10 mouse cellular contexts compared by ENCODE assay signal in the genomic region with DNA sequence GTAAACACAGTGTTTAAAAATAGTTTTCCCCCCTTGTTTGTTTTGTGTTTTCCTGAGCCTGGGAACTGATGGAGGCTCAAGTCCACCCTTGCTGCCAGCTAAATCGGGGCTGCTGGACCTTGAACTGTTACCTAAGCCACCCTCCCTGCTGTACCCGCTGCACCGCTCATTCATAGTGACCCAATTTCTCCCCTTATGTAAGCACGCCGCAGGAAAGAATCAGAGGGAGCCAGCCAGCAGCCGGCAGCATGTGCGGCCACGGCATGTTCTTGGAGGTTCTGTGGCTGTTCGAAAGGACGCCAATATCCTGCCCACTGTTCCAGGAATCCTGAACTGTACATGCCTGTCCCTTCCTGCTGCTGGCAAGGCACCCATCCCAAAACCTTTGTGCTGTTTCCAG. TPM values are rescaled to one million over a fixed set of nuclear protein-coding genes. Genes with fewer than 3 reads are reported as not detected.
DNase-seq lines count a peak whose midpoint lies in the region; ATAC-seq and TF ChIP-seq lines count a peak whose summit lies in the region.
"Had no signal": no experiment of that assay in that cellular context is flagged by ENCODE, and none has a peak within 500 bp of the region (broad histone marks: within the 10 kb centered on the region; RNA-seq: fewer than 3 reads in every experiment).

No protein-coding gene starts in this region.

- H3K4me2 ChIP-seq in midbrain, embryonic 12.5 days (replicated peaks) = no peak overlapping the region

- H3K4me1 ChIP-seq in cerebellum, adult 2 months (ENCODE audit: control insufficient read depth, insufficient read depth, low read length) = peaks cover 51% of the 10 kb centered on the region
- peaks cover 23% of the 10 kb centered on the region for H3K4me1 ChIP-seq in midbrain, embryonic 12.5 days
- H3K4me1 ChIP-seq: megakaryocyte, embryonic 14.5 days had no signal

- no peaks in the 10 kb centered on the region for H3K27me3 ChIP-seq in cerebellum, adult 2 months (ENCODE audit: control insufficient read depth, insufficient read depth, low read length)
- no peaks in the 10 kb centered on the region; the same call in 1 of the 2 replicates for H3K27me3 ChIP-seq in midbrain, embryonic 12.5 days
- H3K27me3 ChIP-seq: Patski had no signal

- H3K9ac ChIP-seq in midbrain, embryonic 12.5 days (replicated peaks) = 0 out of 2 replicates have a peak overlapping the region, but pooled peaks have one; percentile 5

- WGBS in cerebellum, adult 2 months = 1% methylated on average over 10 of the region's 10 CpGs
- 62% methylated on average over 10 of the region's 10 CpGs for WGBS in midbrain, embryonic 12.5 days

- no peaks in the 10 kb centered on the region for H3K36me3 ChIP-seq in midbrain, embryonic 12.5 days

- peak; percentile 72 for DNase-seq in layer of hippocampus, adult 11-12 months (ENCODE audit: low spot score)
- DNase-seq in layer of hippocampus, adult 9-10 months (ENCODE audit: low spot score) = no peak
- peak; percentile 92 to 98 for DNase-seq in cerebellum, adult 2 months
- DNase-seq in gastrocnemius, postnatal 25 days = peak; percentile 73
- DNase-seq in left cerebral cortex, adult 18-20 months (ENCODE audit: low spot score in 2 of 2) = peak; percentile 72 to 80
- DNase-seq in spleen, adult 18-20 months = no peak

- no peak for TF ChIP-seq POLR2A in cerebellum, adult 2 months (IDR thresholded peaks at IDR 0.05; ENCODE audit: borderline replicate concordance, insufficient read depth, low read length)

- H3K9me3 ChIP-seq in midbrain, embryonic 12.5 days = no peaks in the 10 kb centered on the region
- H3K9me3 ChIP-seq: megakaryocyte, embryonic 14.5 days had no signal

- peak overlapping the region; percentile 83 for H3K27ac ChIP-seq in cerebellum, adult 2 months (ENCODE audit: insufficient read depth, low read length)
- H3K27ac ChIP-seq in midbrain, embryonic 12.5 days (replicated peaks) = no peak overlapping the region

- TF ChIP-seq CTCF in cerebellum, adult 2 months (IDR thresholded peaks at IDR 0.05; ENCODE audit: borderline replicate concordance, insufficient read depth, low read depth, low read length) = no peak

- ATAC-seq in midbrain, embryonic 12.5 days (ENCODE audit: low FRiP score, low read depth) = no peak
- ATAC-seq in activated CD4-positive, CD25-positive, alpha-beta regulatory T cell, adult 4 months = no peak
- ATAC-seq: Patski had no signal

- H3K4me3 ChIP-seq in cerebellum, adult 2 months (replicated peaks; ENCODE audit: insufficient read depth, low read depth, low read length) = no peak overlapping the region
- no peak overlapping the region for H3K4me3 ChIP-seq in midbrain, embryonic 12.5 days
- H3K4me3 ChIP-seq: megakaryocyte, embryonic 14.5 days had no signal

RNA-seq across cellular contexts. Expression of gene Rgs8, which starts 26.3 kb away (rescaled TPM):
- 371 and 430 TPM in 2 replicates for polyA plus RNA-seq in cerebellum, adult 2 months (2012; rRNA removed)
- total RNA-seq in gastrocnemius, postnatal 25 days (2021) = under 1 TPM in 1 of 2 experiments, not detected in 1; 0.32 TPM
- 10 to 100 TPM; 60.4 to 61.1 TPM for total RNA-seq in left cerebral cortex, adult 18-20 months (2021)
- polyA plus RNA-seq in midbrain, embryonic 12.5 days (2016; fragmentation: Nextera tagmentation; extraction: Ambion mirVana) = 24.5 and 26.4 TPM in 2 replicates
- under 1 TPM in 1 of 2 experiments, not detected in 1; 0.09 TPM for polyA plus RNA-seq in activated CD4-positive, CD25-positive, alpha-beta regulatory T cell, adult 4 months (2017; shearing (Covaris generic))

Comparison
In these comparisons a context has a peak if more than half of its experiments do, and no peak if none do; other contexts are left out.
1. DNase-seq: peak in layer of hippocampus, adult 11-12 months (single experiment), cerebellum, adult 2 months (2 of 2), gastrocnemius, postnatal 25 days (single experiment) and left cerebral cortex, adult 18-20 months (2 of 2); none in layer of hippocampus, adult 9-10 months (single experiment) and spleen, adult 18-20 months (0 of 2).
2. RNA of gene Rgs8, which starts 26.3 kb away (polyA plus RNA-seq): 371 to 430 TPM in cerebellum, adult 2 months and 24.5 to 26.4 TPM in midbrain, embryonic 12.5 days; 0.09 TPM in activated CD4-positive, CD25-positive, alpha-beta regulatory T cell, adult 4 months; every median in the first group is over 10 times any median in the second.